Mouse (Mus musculus): ENCODE measurements at regions not wholly inside any gene's neighbourhood (a gene's known extent, or its start where the extent isn't known, plus 50 kb on each side); places are given as distances from the start of the nearest gene placed in this dataset.

GRCm38 (mm10) chr13:16280742-16281141 lies 269.1 kb downstream of the Inhba start:
- Histone ChIP-seq H3K27ac (no peak overlapping the region), H3K4me3 (no peak overlapping the region)
- DNase-seq (ENCODE audit: low spot score in 2 of 2): no peak
- no peak for TF ChIP-seq CTCF (conservative IDR thresholded peaks at IDR 0.05)

GRCm38 (mm10) chr13:16281777-16282176 lies 270.1 kb downstream of the Inhba start:
- H3K27ac ChIP-seq: no peak overlapping the region
- no peak for TF ChIP-seq CTCF (conservative IDR thresholded peaks at IDR 0.05)
- no peak overlapping the region for H3K4me3 ChIP-seq
- DNase-seq (ENCODE audit: low spot score in 2 of 2): no peak

- no peak overlapping the region for H3K27ac ChIP-seq
- TF ChIP-seq CTCF (conservative IDR thresholded peaks at IDR 0.05): no peak
- no peak for DNase-seq (ENCODE audit: low spot score in 2 of 2)
- H3K4me3 ChIP-seq: no peak overlapping the region
Observed at GRCm38 (mm10) chr13:16282230-16282629, 270.6 kb downstream of the Inhba start.

- no peak for TF ChIP-seq CTCF (conservative IDR thresholded peaks at IDR 0.05)
- DNase-seq (ENCODE audit: low spot score in 2 of 2): peak in 1 of 2 experiments; percentile 2
- no peak overlapping the region for H3K4me3 ChIP-seq
- no peak overlapping the region for H3K27ac ChIP-seq
Observed at GRCm38 (mm10) chr13:16283336-16283735, 271.7 kb downstream of the Inhba start.

- DNase-seq (ENCODE audit: low spot score in 2 of 2): no peak
Observed at GRCm38 (mm10) chr13:16289633-16290032, 278.0 kb downstream of the Inhba start.

GRCm38 (mm10) chr13:16290784-16291183 lies 279.1 kb downstream of the Inhba start:
- Histone ChIP-seq H3K27ac (peak overlapping the region; percentile 40; the same call in 1 of the 2 replicates), H3K4me3 (no peak overlapping the region)
- DNase-seq (ENCODE audit: low spot score in 2 of 2): peak; percentile 11 to 19
- TF ChIP-seq CTCF (conservative IDR thresholded peaks at IDR 0.05): no peak

More at GRCm38 (mm10) chr13:16289633-16290032, 278.0 kb downstream of the Inhba start:
- no peak overlapping the region for H3K4me3 ChIP-seq
- peak overlapping the region; percentile 40; the same call in 1 of the 2 replicates for H3K27ac ChIP-seq
- no peak for TF ChIP-seq CTCF (conservative IDR thresholded peaks at IDR 0.05)

- no peak for DNase-seq (ENCODE audit: low spot score in 2 of 2)
- no peak for TF ChIP-seq CTCF (conservative IDR thresholded peaks at IDR 0.05)
- Histone ChIP-seq H3K4me3 (no peak overlapping the region), H3K27ac (no peak overlapping the region)
Observed at GRCm38 (mm10) chr13:16291661-16292291, 280.1 kb downstream of the Inhba start.

- no peak overlapping the region for H3K4me3 ChIP-seq
- no peak for TF ChIP-seq CTCF (conservative IDR thresholded peaks at IDR 0.05)
- H3K27ac ChIP-seq: no peak overlapping the region
- DNase-seq (ENCODE audit: low spot score in 2 of 2): no peak
Observed at GRCm38 (mm10) chr13:16299756-16300155, 288.1 kb downstream of the Inhba start.

GRCm38 (mm10) chr13:16314669-16315068 lies 303.0 kb downstream of the Inhba start:
- no peak for TF ChIP-seq CTCF (conservative IDR thresholded peaks at IDR 0.05)
- H3K27ac ChIP-seq: no peak overlapping the region
- no peak for DNase-seq (ENCODE audit: low spot score in 2 of 2)
- H3K4me3 ChIP-seq: no peak overlapping the region

- no peak overlapping the region for H3K27ac ChIP-seq
- no peak for TF ChIP-seq CTCF (conservative IDR thresholded peaks at IDR 0.05)
- DNase-seq (ENCODE audit: low spot score in 2 of 2): no peak
- H3K4me3 ChIP-seq: no peak overlapping the region
Observed at GRCm38 (mm10) chr13:16315689-16316088, 304.0 kb downstream of the Inhba start.

- no peak for DNase-seq (ENCODE audit: low spot score in 2 of 2)
- Histone ChIP-seq H3K4me3 (no peak overlapping the region), H3K27ac (no peak overlapping the region)
- TF ChIP-seq CTCF (conservative IDR thresholded peaks at IDR 0.05): no peak
Observed at GRCm38 (mm10) chr13:16316581-16316980, 304.9 kb downstream of the Inhba start.

- Histone ChIP-seq H3K27ac (no peak overlapping the region), H3K4me3 (no peak overlapping the region)
- no peak for TF ChIP-seq CTCF (conservative IDR thresholded peaks at IDR 0.05)
- DNase-seq (ENCODE audit: low spot score in 2 of 2): no peak
Observed at GRCm38 (mm10) chr13:16317412-16317811, 305.8 kb downstream of the Inhba start.

- no peak for TF ChIP-seq CTCF (conservative IDR thresholded peaks at IDR 0.05)
- no peak overlapping the region for H3K4me3 ChIP-seq
- DNase-seq (ENCODE audit: low spot score in 2 of 2): no peak
- no peak overlapping the region for H3K27ac ChIP-seq
Observed at GRCm38 (mm10) chr13:16320392-16320791, 308.7 kb downstream of the Inhba start.

- TF ChIP-seq CTCF (conservative IDR thresholded peaks at IDR 0.05): no peak
- Histone ChIP-seq H3K27ac (no peak overlapping the region), H3K4me3 (no peak overlapping the region)
- no peak for DNase-seq (ENCODE audit: low spot score in 2 of 2)
Observed at GRCm38 (mm10) chr13:16325661-16326060, 314.0 kb downstream of the Inhba start.
